Mouse (Mus musculus): Measurements from ENCODE around the gene Tspan31.
"Not testable (repeated sequence)": the region's sequence is repeated elsewhere in the genome, so short reads cannot be mapped to it uniquely, and the experiment has no call there.

The Tspan31 gene

DNA sequence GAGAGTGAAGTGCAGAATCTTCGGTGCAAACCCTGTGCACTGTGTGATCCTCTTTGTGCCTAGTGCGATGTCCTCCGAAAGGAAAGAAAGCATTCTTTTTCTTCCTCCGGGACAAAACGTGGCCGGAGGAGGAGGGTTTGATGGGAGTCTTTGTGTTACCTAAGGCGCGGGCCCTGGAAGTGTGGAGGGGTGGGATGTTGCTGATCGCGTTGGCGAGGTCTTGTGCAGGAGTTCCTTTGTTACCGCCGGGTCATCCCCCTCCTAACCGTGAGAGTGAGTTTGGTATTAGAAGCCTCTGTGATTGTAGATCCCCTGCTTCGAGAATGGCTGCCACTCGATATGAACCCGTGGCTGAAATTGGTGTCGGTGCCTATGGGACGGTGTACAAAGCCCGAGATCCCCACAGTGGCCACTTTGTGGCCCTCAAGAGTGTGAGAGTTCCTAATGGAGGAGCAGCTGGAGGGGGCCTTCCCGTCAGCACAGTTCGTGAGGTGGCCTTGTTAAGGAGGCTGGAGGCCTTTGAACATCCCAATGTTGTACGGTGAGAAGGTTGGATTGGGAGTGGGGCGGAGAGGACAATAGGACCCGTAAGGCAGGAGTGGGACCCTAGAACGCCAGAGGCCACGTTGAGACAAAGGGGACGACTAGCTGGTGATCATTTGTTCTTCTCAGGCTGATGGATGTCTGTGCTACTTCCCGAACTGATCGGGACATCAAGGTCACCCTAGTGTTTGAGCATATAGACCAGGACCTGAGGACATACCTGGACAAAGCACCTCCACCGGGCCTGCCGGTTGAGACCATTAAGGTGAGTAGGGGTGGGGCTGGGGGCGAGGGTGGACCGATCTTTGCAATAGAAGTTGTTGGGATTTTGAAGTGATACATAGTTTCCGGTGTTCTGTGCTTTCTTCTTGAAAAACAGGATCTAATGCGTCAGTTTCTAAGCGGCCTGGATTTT lies 5.9 kb downstream of the Tspan31 start:
- DNase-seq (ENCODE audit: low read depth) = peak; percentile 49

DNA sequence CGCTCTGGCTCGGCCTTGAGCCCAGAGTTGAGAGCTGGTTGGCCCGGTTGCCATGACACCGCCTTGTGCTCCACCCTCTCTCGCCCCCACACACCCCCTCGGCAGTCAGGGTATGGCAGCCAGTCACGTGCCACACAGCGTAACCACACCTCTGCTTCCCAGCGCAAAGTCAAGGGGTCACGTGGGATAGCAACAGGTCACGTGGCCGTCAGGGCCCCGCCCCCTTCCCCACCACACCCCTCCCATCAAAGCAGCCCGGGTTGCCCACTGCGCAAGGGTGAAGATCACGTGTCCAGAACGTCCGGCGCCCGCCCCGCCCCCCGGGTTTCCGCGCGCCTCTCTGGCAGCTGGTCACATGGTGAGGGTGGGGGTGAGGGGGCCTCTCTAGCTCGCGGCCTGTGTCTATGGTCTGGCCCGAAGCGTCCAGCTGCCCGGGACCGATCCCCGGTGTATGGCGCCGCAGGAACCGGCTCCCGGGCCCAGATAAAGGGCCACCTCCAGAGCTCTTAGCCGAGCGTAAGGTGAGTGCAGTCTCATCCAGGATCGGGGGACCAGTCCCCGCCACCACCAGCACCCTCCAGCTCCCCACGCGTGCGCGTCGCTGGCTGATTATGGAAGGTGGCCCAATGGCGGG lies 6.7 kb downstream of the Tspan31 start, which contains the start of gene Cdk4:
TSS of gene Cdk4 (plus strand) at position 296 of the 634 bp plus-strand sequence.
- DNase-seq (ENCODE audit: low read depth) = peak; percentile 99

DNA sequence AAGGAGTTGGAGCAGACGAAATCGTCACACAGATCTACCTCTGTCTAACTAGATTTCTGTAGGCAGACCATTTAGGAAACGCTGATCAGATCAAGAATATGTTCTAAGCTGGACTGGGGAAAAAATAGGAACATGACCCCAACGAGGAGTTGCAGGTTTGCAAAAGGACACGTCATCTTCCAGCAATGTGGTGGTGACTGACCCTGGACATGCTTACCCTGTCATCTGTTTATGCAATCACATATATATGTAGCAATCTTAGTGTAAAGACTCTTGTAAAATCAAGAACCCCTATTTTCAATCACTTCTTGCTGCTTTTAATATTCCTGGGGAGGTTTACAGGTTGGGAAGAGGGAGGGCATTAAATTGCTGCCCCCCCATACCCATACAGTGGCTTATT lies 7.6 kb downstream of the Tspan31 start:
- DNase-seq (ENCODE audit: low read depth) = peak; percentile 85

DNA sequence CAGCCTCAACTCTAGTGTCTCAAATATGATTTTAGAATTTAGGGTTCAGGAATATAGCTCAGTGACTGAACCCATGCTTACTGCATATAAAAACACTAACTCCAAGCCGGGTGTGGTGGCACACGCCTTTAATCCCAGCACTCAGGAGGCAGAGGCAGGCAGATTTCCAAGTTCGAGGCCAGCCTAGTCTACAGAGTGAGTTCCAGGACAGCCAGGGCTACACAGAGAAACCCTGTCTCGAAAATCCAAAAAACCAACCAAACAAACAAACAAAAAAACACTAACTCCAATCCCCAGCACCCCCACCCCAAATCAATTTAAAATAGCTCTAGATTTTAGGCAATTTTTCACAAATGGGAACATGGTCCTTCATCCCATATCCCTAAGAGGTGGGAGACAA lies 8.0 kb downstream of the Tspan31 start:
- not testable (repeated sequence) for DNase-seq (ENCODE audit: low read depth)

DNA sequence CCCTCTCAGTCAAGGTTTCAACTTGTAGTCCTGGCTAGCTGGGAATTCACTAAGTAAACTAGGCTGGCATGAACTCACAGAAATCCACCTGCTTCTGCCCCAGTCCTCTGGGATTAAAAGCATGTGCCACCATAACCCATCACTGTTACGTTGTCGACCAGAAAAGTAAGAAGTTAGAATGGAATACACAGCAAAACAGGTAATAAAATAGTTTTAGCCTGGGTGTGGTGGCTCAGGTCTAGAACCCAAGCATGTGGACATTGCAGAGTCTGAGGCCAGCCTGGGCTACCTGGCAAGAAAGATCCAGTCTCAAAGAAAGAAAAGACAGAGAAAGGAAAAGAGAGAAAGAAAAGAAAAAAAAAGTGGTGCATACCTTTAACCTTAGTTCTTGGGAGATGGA lies 8.6 kb downstream of the Tspan31 start:
- DNase-seq (ENCODE audit: low read depth) = no peak

DNA sequence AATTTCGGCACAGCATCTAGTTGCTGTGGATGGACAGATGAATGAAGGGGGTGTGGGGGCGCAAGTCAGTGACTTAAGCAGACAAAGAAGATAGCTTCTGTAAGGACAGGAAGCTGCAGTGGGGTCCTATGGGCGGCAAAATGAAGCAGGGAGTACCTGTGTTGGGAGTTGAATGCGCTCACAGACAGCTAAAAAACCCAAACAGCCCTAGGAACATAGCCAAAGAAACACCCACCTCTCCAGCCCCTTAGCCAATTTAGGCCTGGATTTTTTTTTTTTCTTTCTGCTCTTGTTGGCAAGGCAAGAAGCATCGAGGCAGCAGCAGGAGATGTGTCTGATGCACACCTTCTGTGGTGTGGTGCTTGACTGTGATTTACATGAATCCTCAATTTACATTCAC lies 9.0 kb downstream of the Tspan31 start:
- no peak for DNase-seq (ENCODE audit: low read depth)

DNA sequence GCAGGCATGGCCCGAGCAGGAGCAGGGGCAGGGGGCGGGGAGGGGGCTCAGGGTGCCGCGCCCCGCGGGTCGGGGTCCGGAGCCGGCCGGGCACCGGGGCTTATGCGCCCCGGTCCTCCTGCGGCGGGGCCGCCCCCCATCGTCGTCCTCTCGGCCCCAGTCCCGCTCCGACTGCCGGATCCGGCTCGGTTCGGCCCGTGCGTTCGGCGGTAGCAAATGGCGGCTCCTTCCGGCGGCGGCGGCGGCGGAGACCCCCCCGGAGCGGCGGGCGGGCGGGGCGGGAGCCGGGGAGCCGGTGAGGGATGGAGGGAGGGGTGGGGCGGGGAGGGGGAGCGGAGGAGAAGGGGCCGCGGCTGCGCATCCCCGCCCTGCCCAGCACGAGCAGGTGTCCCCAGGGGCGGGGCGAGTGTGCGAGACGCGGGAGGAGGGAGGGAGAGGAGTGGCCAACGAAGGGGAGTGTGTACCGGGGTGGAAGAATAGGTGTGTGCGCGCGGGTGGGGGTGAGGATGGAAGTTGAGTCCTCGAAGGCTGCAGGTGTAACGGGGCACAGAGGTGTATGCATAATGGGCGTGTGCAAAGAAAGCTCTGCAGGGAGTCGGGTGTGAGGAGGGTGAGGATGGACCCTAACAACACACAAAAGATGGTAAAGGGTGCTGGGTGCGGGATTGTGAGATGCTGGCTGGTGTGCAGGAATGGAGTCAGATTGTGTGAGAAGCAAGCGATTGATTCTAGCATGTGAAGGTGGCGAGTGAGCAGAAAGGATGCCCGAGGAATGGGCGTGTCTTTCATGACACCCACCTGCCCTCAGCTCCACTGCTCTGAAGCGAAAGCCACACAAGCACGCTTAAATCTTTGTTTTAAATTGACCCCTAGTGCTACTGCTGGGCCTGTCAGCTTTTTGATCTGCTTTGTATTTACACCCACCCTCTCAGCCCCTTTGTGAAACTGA lies 9.8 kb downstream of the Tspan31 start, which contains the start of gene March9:
TSS of gene March9 (minus strand) at position 217 of the 949 bp plus-strand sequence.
- peak; percentile 66 for DNase-seq (ENCODE audit: low read depth)

DNA sequence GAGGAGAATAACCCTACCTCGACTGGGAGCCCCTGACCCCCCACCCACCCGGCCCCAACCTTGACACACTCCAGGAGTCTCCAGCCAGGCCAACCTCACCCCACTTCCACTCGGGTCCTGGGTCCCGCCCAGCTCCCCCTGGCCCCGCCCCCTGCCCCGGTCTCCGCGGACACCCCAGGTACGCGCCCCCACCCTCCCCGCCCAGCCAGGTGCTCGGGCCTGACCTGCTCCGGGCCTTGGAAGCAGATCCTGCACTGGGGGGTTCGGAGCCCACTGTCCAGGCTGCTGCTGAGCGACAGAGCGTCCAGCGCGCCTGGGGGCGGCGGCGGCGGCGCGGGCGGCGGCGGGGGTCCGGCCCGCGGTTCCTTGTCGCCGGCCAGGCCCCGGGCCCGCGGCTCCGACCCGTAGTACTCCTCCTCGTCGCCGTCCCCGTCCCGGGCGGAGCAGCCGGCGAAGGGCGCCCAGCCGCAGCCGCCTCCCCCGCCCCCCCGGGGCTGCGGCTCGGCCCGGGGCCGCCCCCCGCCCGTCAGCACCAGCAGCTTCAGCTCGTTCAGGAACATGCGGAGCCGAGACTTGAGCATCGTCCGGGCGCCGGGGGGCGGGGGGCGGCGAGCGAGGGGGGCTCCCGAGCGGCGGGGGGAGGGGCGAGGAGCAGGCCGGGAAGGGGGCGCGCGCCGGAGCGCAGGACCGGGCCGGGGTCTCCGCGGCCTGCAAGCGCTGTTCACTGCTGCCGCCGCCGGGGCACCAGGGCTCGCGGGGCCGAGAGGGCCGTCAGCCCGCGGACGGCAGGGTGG lies 10.7 kb downstream of the Tspan31 start:
- no peak for DNase-seq (ENCODE audit: low read depth)

DNA sequence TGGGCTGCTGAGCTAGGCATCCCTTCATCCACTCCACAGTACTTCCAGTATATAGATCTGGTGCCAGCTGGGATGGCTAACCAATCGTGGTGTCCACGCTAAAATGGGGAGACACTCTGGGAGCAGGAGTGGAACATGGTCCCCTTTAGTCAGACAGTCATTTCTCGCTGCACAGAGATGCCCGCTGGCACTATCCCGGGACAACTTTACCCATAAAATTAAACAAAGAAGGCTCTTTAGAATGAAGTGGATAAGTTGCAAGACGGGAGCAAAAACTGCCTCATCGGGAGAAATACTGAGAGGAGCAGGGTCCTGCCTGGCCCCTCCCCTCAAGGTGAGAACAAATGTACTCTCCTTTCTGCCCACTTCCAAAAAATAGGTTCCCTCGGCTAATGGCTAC lies 11.4 kb downstream of the Tspan31 start:
- DNase-seq (ENCODE audit: low read depth) = no peak

DNA sequence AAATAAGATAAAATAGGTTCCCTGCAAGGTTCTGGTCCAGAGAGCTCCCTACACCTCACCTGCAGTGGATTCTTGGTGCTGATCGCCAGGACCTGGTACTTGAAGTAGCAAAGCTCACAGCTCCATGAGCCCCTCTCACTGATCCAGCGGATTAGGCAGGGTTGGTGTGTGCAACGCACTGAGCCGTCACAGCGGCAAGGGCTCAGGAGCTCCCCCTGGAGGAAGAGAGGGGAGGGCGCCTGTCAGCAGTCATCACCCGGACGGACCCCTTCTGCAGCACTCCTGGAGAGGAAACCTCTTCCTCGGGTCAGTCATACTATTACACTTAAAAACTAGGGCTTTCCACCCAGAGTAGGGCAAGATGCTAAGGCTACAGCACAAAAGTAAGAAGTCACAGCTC lies 11.9 kb downstream of the Tspan31 start:
- peak; percentile 78 for DNase-seq (ENCODE audit: low read depth)

DNA sequence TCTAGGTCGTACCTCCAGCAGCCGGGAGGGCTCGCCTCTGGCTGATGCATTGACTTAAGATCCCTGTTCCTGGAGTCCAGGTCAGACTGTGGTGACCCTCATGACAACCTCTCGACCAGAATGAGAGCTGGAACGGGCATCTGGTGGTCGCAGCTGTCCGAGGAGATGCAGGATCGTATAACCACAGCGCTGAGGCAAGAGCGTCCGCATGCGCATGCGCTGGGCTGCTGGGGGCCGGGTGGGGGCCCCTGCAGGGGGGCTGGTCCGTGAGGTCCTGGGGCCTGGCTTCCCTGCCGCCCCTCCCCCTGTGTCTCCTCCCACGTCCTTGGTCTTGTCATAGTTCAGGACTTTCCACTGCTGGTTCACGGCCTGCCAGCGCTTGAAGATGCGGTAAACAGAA lies 13.6 kb downstream of the Tspan31 start:
- DNase-seq (ENCODE audit: low read depth) = no peak

DNA sequence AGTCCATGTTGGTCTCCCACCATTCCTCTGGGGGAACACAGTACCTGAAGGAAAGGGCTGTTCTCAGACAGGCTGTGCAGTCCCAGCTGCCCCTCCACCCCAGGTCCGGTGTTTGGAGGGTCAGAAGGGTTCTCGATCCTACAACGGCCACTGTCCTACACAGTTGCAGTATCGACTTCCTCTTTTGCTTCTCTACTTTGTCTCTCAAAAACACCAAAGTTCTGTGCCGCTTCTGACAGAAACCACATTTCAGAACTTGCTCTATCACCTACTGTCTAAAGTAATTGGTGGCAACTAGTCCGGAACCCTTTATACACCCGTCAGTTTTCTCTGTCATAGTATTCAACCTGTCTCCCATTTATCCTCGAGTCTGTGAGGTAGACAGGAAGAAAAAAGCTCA lies 14.7 kb downstream of the Tspan31 start:
- no peak for DNase-seq (ENCODE audit: low read depth)

DNA sequence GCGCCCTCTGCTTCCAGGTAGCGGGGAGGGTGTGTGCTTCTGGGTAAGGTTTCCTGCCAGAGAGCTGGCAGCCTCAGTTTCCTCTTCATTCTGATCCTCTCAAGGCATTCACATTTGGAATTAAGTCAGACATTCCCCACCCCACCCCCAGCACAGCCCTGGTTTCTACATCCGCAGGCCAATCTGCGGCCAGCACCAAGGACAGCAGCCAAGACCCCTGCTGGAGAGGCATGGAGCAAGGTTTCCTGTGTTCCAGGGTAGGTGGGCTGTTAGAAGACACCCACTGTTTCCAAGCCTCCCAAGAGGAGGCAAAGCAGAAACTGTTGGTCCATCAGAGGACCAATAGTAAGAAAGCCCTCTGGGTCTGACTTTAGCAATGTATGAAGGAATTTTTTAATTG lies 15.4 kb downstream of the Tspan31 start:
- no peak for DNase-seq (ENCODE audit: low read depth)

DNA sequence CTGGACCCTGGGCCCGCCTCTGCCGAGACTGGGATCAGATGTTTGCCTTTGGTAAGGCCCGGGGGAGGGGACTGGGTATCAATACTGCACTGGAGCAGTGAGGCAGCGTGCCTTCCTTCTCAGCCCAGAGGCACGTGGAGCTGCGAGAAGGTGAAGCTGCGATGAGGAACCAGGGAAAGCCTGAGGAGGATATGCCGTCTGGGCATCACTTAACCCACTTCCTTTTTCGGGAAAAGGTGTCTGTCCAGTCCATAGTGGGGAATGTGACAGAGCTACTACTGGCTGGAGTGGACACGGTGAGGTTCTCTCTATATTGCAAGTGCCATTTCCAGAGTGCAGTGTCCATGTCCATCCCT lies 20.0 kb downstream of the Tspan31 start:
- no peak for DNase-seq (ENCODE audit: low read depth)

DNA sequence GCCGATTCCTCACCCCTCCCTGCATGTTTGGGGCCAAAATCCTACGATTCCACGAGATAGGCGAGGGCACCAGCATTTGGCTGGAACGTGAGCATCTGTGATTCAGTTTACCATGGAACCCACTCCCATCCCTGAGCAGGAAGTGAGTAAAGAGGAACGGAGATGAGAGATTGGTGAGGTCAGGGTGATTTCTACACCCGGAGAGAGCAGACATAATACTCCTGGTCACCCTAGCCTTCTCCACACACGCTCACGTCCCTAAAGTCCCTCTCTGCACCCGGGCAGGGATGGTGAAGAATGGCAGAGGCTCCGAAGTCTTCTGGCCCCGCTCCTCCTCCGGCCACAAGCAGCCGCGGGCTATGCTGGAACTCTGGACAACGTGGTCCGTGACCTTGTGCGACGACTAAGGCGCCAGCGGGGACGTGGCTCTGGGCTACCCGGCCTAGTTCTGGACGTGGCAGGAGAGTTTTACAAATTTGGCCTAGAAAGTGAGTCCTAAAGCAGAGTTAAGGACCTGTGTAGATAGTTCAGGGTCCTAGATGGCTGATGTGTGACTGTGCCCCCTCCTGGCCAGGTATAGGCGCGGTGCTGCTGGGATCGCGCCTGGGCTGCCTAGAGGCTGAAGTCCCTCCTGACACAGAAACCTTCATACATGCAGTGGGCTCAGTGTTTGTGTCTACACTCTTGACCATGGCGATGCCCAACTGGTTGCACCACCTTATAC lies 20.5 kb downstream of the Tspan31 start:
- DNase-seq (ENCODE audit: low read depth) = no peak

DNA sequence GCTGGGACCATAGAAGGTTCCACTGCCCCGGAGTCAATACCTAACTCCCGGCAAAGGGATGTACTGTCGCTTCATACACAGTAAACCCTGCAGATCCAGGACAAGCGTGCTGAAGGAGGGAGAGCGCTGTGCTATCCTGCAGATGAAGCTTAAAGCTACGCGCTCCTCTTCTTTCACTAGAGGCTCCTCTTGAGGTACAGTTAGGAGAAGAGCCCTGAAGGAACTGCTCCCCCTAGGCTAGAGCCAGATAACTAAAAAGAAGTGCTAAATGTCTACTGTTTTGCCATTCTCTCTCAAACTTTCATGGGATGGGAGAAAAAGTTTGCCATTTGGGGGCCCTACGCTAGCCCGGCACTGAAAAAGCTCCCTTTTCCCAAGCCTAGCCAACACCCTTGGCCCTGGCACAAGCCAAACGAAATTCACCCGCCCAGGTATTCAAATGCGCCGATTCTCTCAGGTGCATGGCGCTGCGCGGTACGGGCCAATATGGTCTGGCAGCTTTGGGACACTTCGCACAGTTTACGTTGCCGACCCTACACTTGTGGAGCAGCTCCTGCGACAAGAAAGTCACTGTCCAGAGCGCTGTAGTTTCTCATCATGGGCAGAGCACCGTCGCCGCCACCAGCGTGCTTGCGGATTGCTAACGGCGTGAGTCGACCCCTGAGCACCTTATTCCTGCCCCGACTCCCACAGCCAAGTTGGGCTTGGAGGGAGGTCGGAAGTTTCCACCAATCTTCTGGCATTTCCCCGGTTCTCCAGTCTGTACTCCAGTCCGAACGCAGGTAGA lies 21.3 kb downstream of the Tspan31 start:
- DNase-seq (ENCODE audit: low read depth) = no peak

DNA sequence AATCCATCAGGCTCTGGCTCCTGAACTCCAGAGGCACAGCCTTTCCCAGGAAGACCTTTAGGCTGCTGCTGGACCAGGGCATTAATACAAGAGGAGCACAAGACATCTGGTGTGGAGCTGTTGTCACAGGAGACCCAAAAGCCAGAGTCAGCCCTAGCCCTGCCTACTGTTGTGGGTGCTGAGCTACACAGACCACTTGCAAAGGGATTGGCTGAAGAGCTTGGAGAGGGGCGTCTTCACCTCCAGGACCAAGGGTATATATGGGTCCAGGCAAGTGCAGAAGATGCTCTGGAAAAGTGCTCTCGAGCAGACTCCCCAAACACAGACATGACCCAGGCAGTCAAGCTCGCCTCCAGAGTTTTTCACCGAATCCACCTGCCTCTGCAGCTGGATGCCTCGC lies 22.1 kb downstream of the Tspan31 start, which contains the start of gene Cyp27b1:
TSS of gene Cyp27b1 (plus strand) at position 297 of the 400 bp plus-strand sequence.
- DNase-seq (ENCODE audit: low read depth) = no peak

DNA sequence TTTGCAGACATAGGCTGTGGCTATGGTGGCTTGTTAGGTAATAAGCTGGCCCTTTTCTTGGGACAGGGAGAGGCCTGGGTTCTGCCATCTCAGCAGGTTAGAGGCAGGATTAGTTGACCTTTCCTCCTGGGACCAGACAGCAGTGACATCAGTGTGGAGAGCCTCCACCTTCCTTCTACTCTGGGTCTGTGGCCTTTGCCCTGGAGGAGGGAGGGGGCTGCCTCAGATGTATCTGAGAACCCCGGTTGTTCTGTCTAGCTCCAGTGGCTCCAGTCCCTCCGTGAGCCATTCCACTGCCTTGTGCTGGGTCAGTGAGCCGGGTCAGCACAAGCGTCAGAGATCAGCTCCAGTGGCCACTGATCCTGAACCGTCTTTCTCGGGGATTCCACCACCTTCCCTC lies 26.9 kb downstream of the Tspan31 start:
- DNase-seq (ENCODE audit: low read depth) = no peak

DNA sequence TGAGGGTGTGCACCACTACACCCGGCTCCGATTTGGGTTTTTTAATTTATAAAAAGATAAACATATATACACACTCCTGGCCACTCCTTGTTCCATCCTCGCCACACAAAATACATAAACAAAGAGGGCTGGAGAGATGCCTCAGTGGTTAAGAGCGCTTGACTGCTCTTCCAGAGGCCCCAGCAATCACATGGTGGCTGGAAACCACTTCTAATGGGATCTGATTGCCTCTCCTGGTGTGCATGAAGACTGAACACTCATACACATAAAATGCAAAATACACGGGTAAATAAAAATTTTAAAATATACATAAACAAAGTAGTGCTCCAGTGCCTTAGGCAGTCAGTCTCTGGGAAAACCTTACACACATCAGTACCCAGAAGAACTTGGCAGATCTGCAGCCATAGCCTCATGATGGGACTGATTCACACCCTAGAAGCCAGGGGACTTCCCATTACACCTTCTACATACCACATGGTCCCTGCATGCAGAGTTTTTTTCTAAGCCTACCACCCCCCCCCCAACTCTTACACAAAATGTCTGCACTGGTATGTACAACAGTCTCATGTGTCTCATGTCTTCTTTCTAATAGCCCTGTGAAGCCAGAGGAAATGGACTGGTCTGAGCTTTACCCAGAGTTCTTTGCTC lies 27.5 kb downstream of the Tspan31 start:
- peak; percentile 26 for DNase-seq (ENCODE audit: low read depth)

Data from 416B (cell line).